Mouse (Mus musculus) neural tube, embryonic 12.5 days (tissue): Measurements from ENCODE around the gene Slc39a1. TPM values are rescaled to one million over a fixed set of nuclear protein-coding genes. Genes with fewer than 3 reads are reported as not detected.
A peak's percentile ranks its signal among the peaks of the same experiment; 100 is the strongest.

Source experiments
- ATAC-seq: fragments of 200-750 bp; cut with Nextera tagmentation; 2 replicates; pipeline ENCODE4 v1.8.0; 2017; ENCODE audit warnings: low read depth, mild to moderate bottlenecking, moderate TSS enrichment, moderate library complexity; ENCODE audit not compliant: low FRiP score
- H3K27ac ChIP-seq: fragments of 300-500 bp; sonication (generic); 2 replicates; pipeline ENCODE4 v1.5.1; 2016
- H3K27me3 ChIP-seq: fragments of 300-500 bp; sonication (generic); replicated peaks from 2 replicates; pipeline ENCODE4 v1.6.1; 2016; ENCODE audit warnings: mild to moderate bottlenecking
- H3K36me3 ChIP-seq: fragments of 300-500 bp; sonication (generic); 2 replicates; pipeline ENCODE4 v1.6.1; 2016; ENCODE audit warnings: mild to moderate bottlenecking
- H3K4me1 ChIP-seq: fragments of 300-500 bp; sonication (generic); 2 replicates; pipeline ENCODE4 v1.6.1; 2016
- H3K4me2 ChIP-seq: fragments of 300-500 bp; sonication (generic); replicated peaks from 2 replicates; pipeline ENCODE4 v1.6.1; 2016; ENCODE audit warnings: mild to moderate bottlenecking
- H3K4me3 ChIP-seq: fragments of 300-500 bp; sonication (generic); 2 replicates; pipeline ENCODE4 v1.5.1; 2016
- H3K9ac ChIP-seq: fragments of 300-500 bp; sonication (generic); 2 replicates; pipeline ENCODE4 v1.6.1; 2016; ENCODE audit warnings: mild to moderate bottlenecking
- H3K9me3 ChIP-seq: fragments of 300-500 bp; sonication (generic); 2 replicates; pipeline ENCODE4 v1.6.1; 2016; ENCODE audit warnings: mild to moderate bottlenecking
- WGBS: fragments of 180-500 bp; shearing (Covaris S2); methylation state at CpG from one replicate; pipeline ENCODE4 v1.1.7; 2016; 5-methylcytosine and 5-hydroxymethylcytosine counted together
- polyA plus RNA-seq: library from polyadenylated mRNA; unstranded; fragments of >200 nt; fragmentation: Nextera tagmentation; extraction: Ambion mirVana; gene quantifications from 2 replicates; pipeline ENCODE4 v1.2.1, GENCODE M21; 2016

Gene Slc39a1
- polyA plus RNA-seq, 1 experiment from 2014 or later: 33.8 TPM

DNA sequence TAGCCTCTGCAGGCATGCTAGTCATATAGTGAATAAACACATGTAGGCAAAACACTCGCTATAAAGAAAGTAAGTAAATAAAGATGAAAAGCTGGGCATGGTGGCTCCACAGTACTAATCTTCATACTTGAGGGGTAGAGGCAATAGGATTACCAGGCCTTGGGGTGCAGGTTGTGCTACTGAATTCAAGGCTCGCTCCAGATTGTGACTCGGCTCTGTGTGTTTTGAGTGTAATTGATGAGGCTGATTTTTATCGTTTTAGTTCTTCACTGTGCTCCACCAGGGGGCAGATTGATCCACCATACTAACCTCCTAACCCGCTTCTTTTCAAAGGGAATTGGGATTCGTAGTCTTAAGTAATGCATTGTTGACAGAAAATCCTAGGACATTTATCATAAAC is 27.9 kb upstream of the Slc39a1 start:
- 17% methylated on average over 6 of the region's 6 CpGs for WGBS
- no peaks in the 10 kb centered on the region for H3K9me3 ChIP-seq
- H3K27ac ChIP-seq: no peak overlapping the region
- H3K4me1 ChIP-seq: peaks cover 11% of the 10 kb centered on the region
- H3K36me3 ChIP-seq: peaks cover 8% of the 10 kb centered on the region
- H3K4me2 ChIP-seq: peak overlapping the region; percentile 80
- ATAC-seq: peak; percentile 34; the same call in 1 of the 2 replicates
- no peaks in the 10 kb centered on the region for H3K27me3 ChIP-seq
- peak overlapping the region; percentile 36 for H3K4me3 ChIP-seq
- H3K9ac ChIP-seq: no peak overlapping the region

DNA sequence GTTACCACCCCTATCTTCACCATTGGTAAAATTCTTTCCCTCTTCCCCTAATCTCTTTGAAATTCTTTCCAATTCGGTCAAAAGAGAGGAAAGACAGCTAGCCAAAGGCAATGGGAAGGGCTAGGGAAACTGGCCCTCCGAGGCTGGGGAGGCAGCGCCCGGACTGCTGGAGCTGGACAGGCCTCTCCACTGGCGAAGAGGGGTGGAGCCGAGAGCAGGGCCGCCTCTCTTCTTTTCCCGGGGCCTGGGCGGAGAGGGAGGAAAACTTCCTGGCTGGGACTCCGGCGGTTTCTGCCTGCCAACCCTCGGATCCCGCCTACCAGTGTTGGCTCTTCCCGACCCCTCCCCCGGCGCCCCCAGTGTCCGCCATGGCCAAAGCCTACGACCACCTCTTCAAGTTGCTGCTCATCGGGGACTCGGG is 27.4 kb upstream of the Slc39a1 start:
- peak overlapping the region; percentile 80 for H3K4me2 ChIP-seq
- peak overlapping the region; percentile 61 for H3K9ac ChIP-seq
- peaks cover 11% of the 10 kb centered on the region for H3K36me3 ChIP-seq
- no peaks in the 10 kb centered on the region for H3K27me3 ChIP-seq
- H3K4me1 ChIP-seq: peaks cover 11% of the 10 kb centered on the region
- no peaks in the 10 kb centered on the region for H3K9me3 ChIP-seq
- ATAC-seq: peak; percentile 72
- WGBS: 1% methylated on average over 20 of the region's 20 CpGs
- peak overlapping the region; percentile 36 for H3K4me3 ChIP-seq
- H3K27ac ChIP-seq: no peak overlapping the region

DNA sequence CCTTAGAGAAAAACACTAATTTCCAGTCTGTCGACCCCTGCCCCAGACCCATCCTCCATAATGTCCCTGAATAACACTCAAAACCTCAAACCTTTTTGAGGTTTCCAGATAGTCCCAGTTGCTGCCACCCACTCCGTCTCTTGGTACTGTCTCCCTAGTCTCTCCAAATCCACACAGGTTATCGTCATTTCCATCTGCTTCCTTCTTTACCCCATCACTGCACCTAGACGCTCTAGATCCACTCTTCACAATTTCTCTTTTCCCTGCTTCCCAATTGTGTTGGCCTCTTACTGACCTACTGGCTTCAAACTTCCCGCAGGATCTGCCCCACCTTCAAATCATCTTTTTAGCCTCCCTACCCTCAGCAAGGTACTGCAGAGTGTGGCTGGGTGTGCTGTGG is 26.8 kb upstream of the Slc39a1 start:
- peak overlapping the region; percentile 80 for H3K4me2 ChIP-seq
- peak overlapping the region; percentile 36 for H3K4me3 ChIP-seq
- H3K9ac ChIP-seq: peak overlapping the region; percentile 61; the same call in 1 of the 2 replicates
- H3K27ac ChIP-seq: no peak overlapping the region
- ATAC-seq: no peak
- H3K36me3 ChIP-seq: peaks cover 17% of the 10 kb centered on the region
- 31% methylated on average over 5 of the region's 5 CpGs for WGBS
- peaks cover 11% of the 10 kb centered on the region for H3K4me1 ChIP-seq
- H3K27me3 ChIP-seq: no peaks in the 10 kb centered on the region
- no peaks in the 10 kb centered on the region for H3K9me3 ChIP-seq

DNA sequence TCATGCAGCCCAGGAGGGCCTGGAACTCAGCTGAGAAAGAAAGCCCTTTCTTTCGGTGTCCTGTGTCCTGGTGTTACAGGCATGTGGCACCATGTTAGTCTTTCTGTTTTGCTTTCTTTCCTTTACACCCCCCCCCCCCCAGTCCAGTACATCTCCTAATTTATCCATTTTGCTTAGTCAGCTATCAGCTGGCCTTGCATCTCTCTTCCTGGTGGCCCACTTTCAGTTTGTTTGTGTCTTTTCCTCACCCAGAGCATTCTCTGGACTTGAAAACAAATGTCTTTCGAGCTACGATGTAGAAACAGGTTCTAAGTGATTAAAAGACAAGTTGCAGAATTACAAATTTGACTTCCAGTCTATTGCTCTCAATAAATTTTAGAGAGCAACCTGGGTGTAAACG is 25.5 kb upstream of the Slc39a1 start:
- no peak overlapping the region for H3K27ac ChIP-seq
- no peak for ATAC-seq
- H3K4me1 ChIP-seq: peaks cover 11% of the 10 kb centered on the region
- H3K27me3 ChIP-seq: no peaks in the 10 kb centered on the region
- no peak overlapping the region for H3K4me3 ChIP-seq
- H3K36me3 ChIP-seq: peaks cover 18% of the 10 kb centered on the region
- no peak overlapping the region for H3K9ac ChIP-seq
- H3K9me3 ChIP-seq: no peaks in the 10 kb centered on the region
- WGBS: 89% methylated on average over 4 of the region's 4 CpGs
- H3K4me2 ChIP-seq: no peak overlapping the region

DNA sequence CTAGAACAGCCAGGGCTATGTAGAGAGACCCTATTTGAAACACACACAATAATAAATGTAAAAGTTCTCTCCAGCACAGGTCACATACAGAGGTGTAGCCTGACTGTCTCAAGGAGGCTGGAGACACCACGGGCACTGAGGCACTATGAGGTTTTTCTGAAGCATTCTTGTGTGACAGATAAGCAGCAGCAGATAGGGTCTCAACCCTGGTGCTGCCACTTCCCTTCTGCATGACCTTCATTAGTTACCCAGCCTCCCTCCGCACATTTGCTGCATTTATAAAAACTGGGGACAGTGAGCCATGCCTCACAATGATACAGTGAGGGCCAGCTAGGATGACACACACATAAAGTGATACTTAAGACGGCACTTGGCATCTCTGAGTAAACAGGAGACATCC is 25.0 kb upstream of the Slc39a1 start:
- Histone ChIP-seq H3K27ac (no peak overlapping the region), H3K4me1 (peaks cover 11% of the 10 kb centered on the region), H3K4me2 (no peak overlapping the region), H3K36me3 (peaks cover 18% of the 10 kb centered on the region), H3K27me3 (no peaks in the 10 kb centered on the region), H3K4me3 (no peak overlapping the region), H3K9ac (no peak overlapping the region), H3K9me3 (no peaks in the 10 kb centered on the region)
- ATAC-seq: no peak
- 87% methylated on average over 3 of the region's 3 CpGs for WGBS

DNA sequence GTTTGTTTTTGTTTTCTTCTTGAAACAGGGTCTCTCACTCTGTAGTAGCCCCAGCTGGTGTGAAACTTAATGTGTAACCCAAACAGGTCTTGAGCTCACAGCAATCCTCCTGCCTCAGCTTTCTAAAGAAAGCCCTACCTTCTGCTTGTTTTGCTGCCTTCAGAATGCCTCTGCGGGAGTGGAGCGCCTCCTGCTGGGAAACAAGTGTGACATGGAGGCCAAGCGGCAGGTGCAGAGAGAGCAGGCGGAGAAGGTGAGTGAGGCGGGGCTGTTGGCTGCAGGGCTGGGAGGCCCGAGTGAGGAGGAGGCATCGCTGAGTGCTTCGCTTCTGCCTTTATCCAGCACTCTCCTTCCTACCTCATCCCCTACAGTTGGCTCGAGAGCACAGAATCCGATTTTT is 23.6 kb upstream of the Slc39a1 start:
- Histone ChIP-seq H3K27me3 (no peaks in the 10 kb centered on the region), H3K4me2 (no peak overlapping the region), H3K27ac (no peak overlapping the region), H3K4me3 (no peak overlapping the region), H3K9me3 (no peaks in the 10 kb centered on the region), H3K4me1 (peaks cover 11% of the 10 kb centered on the region), H3K9ac (no peak overlapping the region), H3K36me3 (peaks cover 18% of the 10 kb centered on the region)
- ATAC-seq: no peak
- WGBS: 79% methylated on average over 10 of the region's 10 CpGs

DNA sequence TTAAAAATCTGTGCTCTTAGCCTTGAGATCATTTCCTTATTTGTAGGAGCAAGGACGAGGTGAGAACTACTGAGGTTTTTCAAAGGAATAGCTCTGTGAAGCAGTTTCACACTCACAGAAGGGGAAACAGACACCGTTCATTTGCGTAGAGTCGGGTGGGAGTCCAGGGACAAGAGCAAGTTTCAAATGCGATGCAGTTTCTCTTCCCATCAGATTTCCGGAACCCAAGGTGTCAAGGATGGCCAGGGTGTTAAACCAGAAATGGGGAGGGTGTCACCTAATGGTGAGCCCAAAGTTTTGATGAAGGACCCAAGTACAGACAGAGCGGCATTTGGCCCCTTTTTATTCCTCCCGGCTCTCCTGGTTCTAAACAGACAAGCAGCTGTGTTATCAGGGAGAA is 16.9 kb upstream of the Slc39a1 start:
- H3K9ac ChIP-seq: peak overlapping the region; percentile 75; the same call in 1 of the 2 replicates
- H3K36me3 ChIP-seq: peaks cover 19% of the 10 kb centered on the region
- 16% methylated on average over 8 of the region's 8 CpGs for WGBS
- peak overlapping the region; percentile 90 for H3K4me2 ChIP-seq
- H3K27me3 ChIP-seq: no peaks in the 10 kb centered on the region
- no peaks in the 10 kb centered on the region for H3K9me3 ChIP-seq
- H3K4me1 ChIP-seq: peaks cover 8% of the 10 kb centered on the region; the same call in 1 of the 2 replicates
- peak overlapping the region; percentile 74 for H3K4me3 ChIP-seq
- no peak for ATAC-seq
- H3K27ac ChIP-seq: no peak overlapping the region

DNA sequence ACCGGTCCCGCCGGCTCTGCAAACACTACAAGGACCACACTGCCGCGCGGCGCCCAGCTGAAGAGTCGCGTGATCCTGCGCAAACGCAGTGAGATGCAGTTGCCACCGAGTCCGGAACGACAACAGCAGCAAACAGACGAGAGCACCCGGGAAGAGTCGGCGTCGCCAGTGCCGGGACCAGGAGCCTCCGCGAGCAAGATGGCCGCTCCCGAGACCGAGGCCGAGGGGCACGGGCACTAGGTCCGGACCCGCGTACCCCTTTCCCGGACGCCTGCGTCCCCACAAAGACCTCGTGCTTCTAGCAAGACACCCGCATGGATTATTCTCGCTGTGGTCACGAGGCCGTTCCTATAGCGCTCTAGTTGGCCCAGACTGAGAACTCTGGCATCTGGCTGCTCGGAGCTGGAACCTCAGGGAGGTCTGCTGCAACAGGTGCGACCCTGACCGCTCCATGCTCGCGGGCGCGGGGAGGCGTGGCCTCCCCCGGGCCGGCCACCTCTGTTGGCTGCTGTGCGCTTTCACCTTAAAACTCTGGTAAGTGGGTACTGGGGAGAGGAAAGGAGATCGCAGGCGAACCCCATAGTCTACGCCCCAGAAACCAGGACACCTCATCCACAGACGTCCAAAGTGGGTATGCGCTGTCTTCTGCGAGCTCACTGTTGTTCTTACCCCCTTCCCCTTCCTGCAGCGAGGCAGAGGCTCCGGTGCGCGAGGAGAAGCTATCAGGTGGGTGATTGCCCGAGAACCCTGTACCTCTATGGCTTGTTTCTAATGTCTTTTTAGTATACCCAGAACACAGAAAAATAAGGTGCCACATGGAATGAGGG is 16.3 kb upstream of the Slc39a1 start, which contains the start of gene Jtb:
Gene Jtb, plus strand, starts transcription at position 91 of the 827 bp plus-strand sequence.
- peak within 1 kb of the TSS; percentile 68; the same call in 1 of the 2 replicates for H3K27ac ChIP-seq
- peaks cover 8% of the 10 kb centered on the region; the same call in 1 of the 2 replicates for H3K4me1 ChIP-seq
- H3K4me2 ChIP-seq: peak within 1 kb of the TSS; percentile 90
- under 1% methylated on average over 61 of the region's 61 CpGs for WGBS
- ATAC-seq: peak; percentile 96
- H3K4me3 ChIP-seq: peak within 1 kb of the TSS; percentile 74
- no peaks in the 10 kb centered on the region for H3K9me3 ChIP-seq
- H3K27me3 ChIP-seq: no peaks in the 10 kb centered on the region
- peak within 1 kb of the TSS; percentile 75 for H3K9ac ChIP-seq
- H3K36me3 ChIP-seq: peaks cover 18% of the 10 kb centered on the region

DNA sequence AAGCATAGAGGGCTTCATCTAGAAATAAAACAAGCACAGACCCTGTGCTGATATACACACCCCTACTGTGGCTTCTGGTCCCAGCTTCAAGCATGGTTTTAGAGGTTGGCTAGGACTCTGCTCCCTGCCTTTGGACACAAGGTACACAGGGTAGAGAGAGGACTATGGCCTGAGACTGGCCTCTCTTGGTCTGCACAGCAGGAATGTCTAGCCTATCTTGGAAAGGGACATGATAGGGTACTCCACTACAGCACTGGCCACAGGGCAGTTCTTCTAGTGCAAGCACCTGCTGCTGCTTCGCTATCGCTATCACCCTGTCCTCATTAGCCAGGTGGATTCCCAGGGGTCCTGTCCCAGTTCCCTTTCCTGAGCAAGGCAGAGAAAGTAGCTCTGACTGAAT is 6.7 kb upstream of the Slc39a1 start:
- ATAC-seq: no peak
- no peaks in the 10 kb centered on the region for H3K9me3 ChIP-seq
- H3K4me2 ChIP-seq: no peak overlapping the region
- no peak overlapping the region for H3K4me3 ChIP-seq
- H3K4me1 ChIP-seq: peaks cover 14% of the 10 kb centered on the region
- no peak overlapping the region for H3K27ac ChIP-seq
- no peaks in the 10 kb centered on the region; the same call in 1 of the 2 replicates for H3K36me3 ChIP-seq
- H3K27me3 ChIP-seq: no peaks in the 10 kb centered on the region
- WGBS: 89% methylated on average over 2 of the region's 2 CpGs
- no peak overlapping the region for H3K9ac ChIP-seq

DNA sequence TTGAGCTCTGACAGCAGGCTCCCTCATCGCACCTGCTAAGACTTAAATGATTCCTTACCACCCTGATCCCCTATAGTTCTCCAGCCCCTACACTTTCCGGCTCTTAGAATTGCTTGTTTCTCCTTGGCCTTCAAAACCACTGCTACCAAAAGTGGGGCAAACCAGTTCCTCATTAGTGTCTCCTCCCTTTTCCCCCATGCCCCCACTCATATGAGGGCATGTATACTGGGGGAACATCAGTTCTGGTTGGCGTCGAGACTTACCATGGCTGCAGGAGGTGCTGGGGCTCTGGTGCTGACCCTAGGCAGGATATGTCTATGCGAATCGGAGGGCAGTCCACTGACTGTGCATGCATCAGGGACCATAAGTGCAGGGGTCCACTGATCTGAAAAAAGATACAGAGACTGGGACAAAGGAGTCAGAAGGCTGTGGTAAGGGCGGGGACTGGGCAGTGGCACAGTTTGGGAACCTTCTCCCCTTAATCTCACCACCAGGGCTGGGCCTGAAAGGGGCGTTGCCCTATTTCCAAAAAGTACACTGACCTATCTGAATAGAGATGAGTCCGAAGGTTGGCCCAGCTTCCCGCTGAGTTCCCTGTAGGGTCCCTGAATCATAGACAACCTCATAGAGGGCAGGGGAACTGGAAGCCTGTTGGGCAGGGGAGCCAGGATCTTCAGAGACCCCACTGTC is 6.2 kb upstream of the Slc39a1 start:
- Histone ChIP-seq H3K27me3 (no peaks in the 10 kb centered on the region), H3K9ac (no peak overlapping the region), H3K27ac (no peak overlapping the region), H3K4me3 (no peak overlapping the region), H3K4me2 (no peak overlapping the region), H3K36me3 (no peaks in the 10 kb centered on the region), H3K9me3 (no peaks in the 10 kb centered on the region), H3K4me1 (peaks cover 14% of the 10 kb centered on the region)
- 89% methylated on average over 10 of the region's 10 CpGs for WGBS
- no peak for ATAC-seq

DNA sequence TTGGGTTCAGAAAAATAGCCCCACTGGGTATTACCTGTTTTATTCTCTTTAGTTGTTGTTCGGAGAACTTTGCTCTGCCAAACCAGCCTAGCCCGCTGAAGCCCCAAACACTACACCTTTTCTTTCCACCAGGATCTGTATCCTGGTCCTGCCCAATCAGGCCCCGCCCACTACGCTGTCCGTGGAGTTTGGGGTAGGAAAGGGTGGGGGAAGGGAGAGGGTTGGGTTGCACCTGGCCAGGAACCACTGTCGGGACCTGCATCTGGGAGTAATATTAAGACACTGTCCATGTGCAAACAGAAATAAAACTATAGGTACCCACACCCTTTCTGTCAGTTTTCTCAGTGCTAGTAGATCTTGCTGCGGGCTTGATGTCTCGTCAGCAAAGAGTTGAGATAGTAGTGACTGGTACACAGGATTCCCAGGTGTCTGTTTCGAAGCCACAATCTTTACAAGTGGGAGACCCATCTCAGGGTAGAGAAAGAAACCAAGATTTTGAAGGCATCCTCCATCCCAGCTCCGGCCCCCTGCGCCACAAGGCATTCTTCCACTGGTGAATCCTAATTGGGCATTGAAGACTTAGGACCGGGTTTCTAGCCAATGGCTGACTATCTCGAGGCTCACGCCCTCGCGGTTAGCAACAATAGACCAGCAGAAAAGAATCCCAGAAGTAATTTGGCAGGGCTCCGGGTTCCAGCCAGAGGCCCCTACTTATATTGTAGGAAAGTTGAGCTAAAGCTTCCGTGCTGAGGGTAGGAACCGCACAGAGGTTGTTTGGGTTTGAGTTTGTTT is 4.8 kb upstream of the Slc39a1 start, which contains the start of gene Creb3l4:
Gene Creb3l4, minus strand, starts transcription at position 529 of the 792 bp plus-strand sequence.
- Histone ChIP-seq H3K4me2 (peak within 1 kb of the TSS; percentile 72), H3K27me3 (no peaks in the 10 kb centered on the region), H3K4me1 (peaks cover 14% of the 10 kb centered on the region), H3K36me3 (no peaks in the 10 kb centered on the region), H3K9ac (peak within 1 kb of the TSS; percentile 44), H3K27ac (no peak within 1 kb of the TSS), H3K9me3 (no peaks in the 10 kb centered on the region), H3K4me3 (peak within 1 kb of the TSS; percentile 32)
- 3% methylated on average over 19 of the region's 19 CpGs for WGBS
- ATAC-seq: peak; percentile 69
